Mouse (Mus musculus) CH12.LX (cell line): ENCODE results near the gene Clk2.
A peak's percentile ranks its signal among the peaks of the same experiment; 100 is the strongest.

Source experiments
- CHD2 ChIP-seq: IDR thresholded peaks from 2 replicates; pipeline ENCODE4 v1.6.1; 2011; ENCODE audit warnings: low read length, improper control_type of control experiment
- CTCF ChIP-seq, 2 experiments: IDR thresholded peaks in 1 of 2; conservative IDR thresholded peaks in 1 of 2; 2 replicates each; pipeline ENCODE4 v1.5.1; 2011 to 2012; ENCODE audit warnings: low read depth in 2 of 2, low read length in 2 of 2, improper control_type of control experiment in 1 of 2, inconsistent platforms in 1 of 2, mild to moderate bottlenecking in 1 of 2, moderate library complexity in 1 of 2
- EP300 ChIP-seq: IDR thresholded peaks from 2 replicates; pipeline ENCODE4 v1.6.1; 2011; ENCODE audit warnings: low read length, improper control_type of control experiment
- ETS1 ChIP-seq: conservative IDR thresholded peaks from 2 replicates; pipeline ENCODE4 v1.6.1; 2012; ENCODE audit warnings: low read depth, mild to moderate bottlenecking, inconsistent platforms, low read length, improper control_type of control experiment, moderate library complexity
- GABPA ChIP-seq: IDR thresholded peaks from 2 replicates; pipeline ENCODE4 v1.6.1; 2012; ENCODE audit warnings: low read depth, low read length, improper control_type of control experiment, inconsistent platforms; ENCODE audit not compliant: insufficient replicate concordance
- KAT2A ChIP-seq: IDR thresholded peaks from 2 replicates; pipeline ENCODE4 v1.6.1; 2012; ENCODE audit warnings: low read length, improper control_type of control experiment, inconsistent platforms; ENCODE audit not compliant: insufficient replicate concordance
- MAX ChIP-seq: IDR thresholded peaks from 2 replicates; pipeline ENCODE4 v1.6.1; 2011; ENCODE audit warnings: low read length, improper control_type of control experiment
- POLR2A ChIP-seq: IDR thresholded peaks from 2 replicates; pipeline ENCODE4 v1.6.1; 2011; ENCODE audit warnings: low read depth, mild to moderate bottlenecking, improper control_type of control experiment, low read length
- RCOR1 ChIP-seq: conservative IDR thresholded peaks from 2 replicates; pipeline ENCODE4 v1.6.1; 2012; ENCODE audit warnings: low read depth, mild to moderate bottlenecking, inconsistent platforms, low read length, improper control_type of control experiment
- UBTF ChIP-seq: IDR thresholded peaks from 2 replicates; pipeline ENCODE4 v1.6.1; 2012; ENCODE audit warnings: low read depth, mild to moderate bottlenecking, inconsistent platforms, low read length, improper control_type of control experiment, moderate library complexity
- ZC3H11A ChIP-seq: IDR thresholded peaks from 2 replicates; pipeline ENCODE4 v1.6.1; 2012; ENCODE audit warnings: low read depth, mild to moderate bottlenecking, inconsistent platforms, low read length, improper control_type of control experiment
- ZNF384 ChIP-seq: IDR thresholded peaks from 2 replicates; pipeline ENCODE4 v1.6.1; 2012; ENCODE audit warnings: low read depth, low read length, improper control_type of control experiment, inconsistent platforms

DNA sequence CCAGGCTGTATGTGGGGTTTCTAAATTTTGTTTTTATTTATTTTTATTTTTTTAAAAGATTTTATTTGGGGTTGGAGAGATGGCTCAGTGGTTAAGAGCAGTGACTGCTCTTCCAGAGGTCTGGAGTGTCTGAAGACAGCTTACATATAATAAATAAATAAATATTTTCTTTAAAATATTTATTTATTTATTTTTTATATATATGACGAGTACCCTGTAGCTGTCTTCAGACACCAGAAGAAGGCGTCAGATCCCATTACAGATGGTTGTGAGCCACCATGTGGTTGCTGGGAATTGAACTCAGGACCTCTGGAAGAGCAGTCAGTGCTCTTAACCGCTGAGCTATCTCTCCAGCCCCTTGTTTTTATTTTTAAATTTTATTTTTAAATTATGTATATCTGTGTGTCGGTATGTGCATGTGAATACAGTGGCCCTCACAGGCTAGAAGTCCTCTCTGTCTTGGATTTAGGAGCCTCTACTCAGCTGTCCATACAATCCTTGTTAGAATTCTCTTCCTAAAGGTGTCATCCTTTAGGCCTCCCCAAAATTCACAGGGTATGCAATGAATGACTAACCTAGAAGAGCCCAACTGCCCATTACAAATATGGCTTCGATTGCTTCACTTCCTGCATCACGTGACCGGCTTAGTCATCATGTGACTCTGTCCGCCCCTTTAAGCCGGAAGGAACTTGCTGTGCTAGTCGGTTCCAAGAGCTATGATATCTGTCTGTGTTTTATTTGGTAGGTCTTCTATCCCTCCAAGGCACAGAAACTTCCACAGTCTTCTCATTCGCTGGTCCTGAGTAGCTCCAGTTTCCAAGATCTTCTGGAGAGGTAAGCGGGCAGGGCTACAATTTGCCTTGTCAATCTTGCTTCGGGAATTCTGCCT lies 37.9 kb downstream of the Clk2 start, which contains the start of gene Gba:
- no peak for TF ChIP-seq CHD2
- no peak for TF ChIP-seq ZNF384
- TF ChIP-seq MAX, result peak; percentile 99
- TF ChIP-seq ETS1, result no peak
- TF ChIP-seq POLR2A, result peak; percentile 63
- TF ChIP-seq RCOR1, result no peak; the same call in 1 of the 2 replicates
- no peak; the same call in 1 of the 2 replicates for TF ChIP-seq GABPA
- TF ChIP-seq CTCF (conservative IDR thresholded peaks at IDR 0.05 in 1 of 2, IDR thresholded peaks at IDR 0.05 in 1 of 2; ENCODE audit: low read depth in 2 of 2, low read length in 2 of 2), result no peak
- no peak for TF ChIP-seq EP300
- no peak for TF ChIP-seq ZC3H11A
- no peak for TF ChIP-seq UBTF
- peak; percentile 89; the same call in 1 of the 2 replicates for TF ChIP-seq KAT2A
